Mouse (Mus musculus): ENCODE results near the gene Cbx6.
A peak's percentile ranks its signal among the peaks of the same experiment; 100 is the strongest.

Gene Cbx6

DNA sequence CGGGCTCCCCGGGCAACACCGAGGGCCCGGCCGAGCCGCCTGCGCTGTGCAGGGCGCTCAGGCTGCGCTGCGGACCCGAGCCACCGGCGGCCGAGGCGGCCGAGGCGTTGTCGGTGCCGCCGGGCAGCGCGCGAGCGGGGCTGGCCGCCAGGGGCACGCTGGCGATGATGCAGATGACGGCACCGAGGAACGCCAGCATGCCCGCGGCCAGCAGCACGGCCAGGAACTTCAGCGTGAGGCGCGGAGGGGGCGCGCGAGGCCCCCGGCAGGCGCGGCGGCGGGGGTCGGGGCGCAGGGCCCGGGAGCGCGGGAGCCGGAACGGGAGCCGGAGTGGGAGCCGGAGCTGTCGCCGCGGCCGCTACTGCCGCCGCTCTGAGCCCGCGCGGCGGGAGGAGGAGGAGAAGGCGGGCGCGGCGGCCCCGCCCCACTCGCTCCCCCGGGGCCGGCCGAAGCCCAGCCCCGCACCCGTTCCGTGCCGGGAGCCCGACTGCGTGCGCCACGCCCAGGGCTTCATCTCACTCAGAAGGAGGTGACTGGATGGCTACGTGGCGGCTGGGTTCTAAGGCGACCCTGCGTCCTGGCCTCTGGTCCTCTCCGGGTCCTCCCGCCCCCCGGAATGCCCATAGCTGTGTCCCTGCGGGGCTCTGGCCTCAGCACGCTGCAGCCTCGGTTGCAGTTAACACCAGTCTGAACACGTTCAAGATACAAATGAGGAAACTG, 30.0 kb downstream of the Cbx6 start, which contains the start of gene Nptxr:
Gene Nptxr, minus strand, starts transcription at position 415 of the 720 bp plus-strand sequence.
- no peak for DNase-seq (ENCODE audit: extremely low spot score, low read depth, low spot score)

- no peak for DNase-seq (ENCODE audit: extremely low spot score, low read depth, low spot score)
Observed at GRCm38 (mm10) chr15:79803533-79804351, 30.7 kb downstream of the Cbx6 start.

DNA sequence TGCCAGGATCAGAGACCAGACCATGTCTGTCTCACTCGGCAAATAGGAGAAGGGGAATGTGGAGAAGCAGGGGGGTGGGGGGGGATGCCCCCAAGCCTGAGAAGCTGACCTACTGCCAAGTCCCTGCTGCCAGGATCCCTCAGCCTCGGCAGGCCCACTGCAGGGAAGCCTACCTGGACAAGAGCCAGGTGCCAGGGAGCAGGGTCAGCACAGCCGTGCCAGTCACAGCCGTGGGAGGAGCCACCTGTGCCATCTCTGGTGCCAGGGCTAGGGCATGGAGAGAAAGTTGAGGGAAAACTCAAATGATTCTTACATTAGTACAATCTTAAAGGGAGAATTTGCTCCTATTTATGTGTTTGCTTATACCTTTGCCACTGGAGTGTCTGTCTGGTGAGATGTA, 32.2 kb downstream of the Cbx6 start:
- no peak for DNase-seq (ENCODE audit: extremely low spot score, low read depth, low spot score)

- DNase-seq (ENCODE audit: extremely low spot score, low read depth, low spot score), result no peak
Observed at GRCm38 (mm10) chr15:79801646-79802045, 32.8 kb downstream of the Cbx6 start.

GRCm38 (mm10) chr15:79800701-79801100, 33.8 kb downstream of the Cbx6 start:
- DNase-seq (ENCODE audit: extremely low spot score, low read depth, low spot score), result no peak

DNA sequence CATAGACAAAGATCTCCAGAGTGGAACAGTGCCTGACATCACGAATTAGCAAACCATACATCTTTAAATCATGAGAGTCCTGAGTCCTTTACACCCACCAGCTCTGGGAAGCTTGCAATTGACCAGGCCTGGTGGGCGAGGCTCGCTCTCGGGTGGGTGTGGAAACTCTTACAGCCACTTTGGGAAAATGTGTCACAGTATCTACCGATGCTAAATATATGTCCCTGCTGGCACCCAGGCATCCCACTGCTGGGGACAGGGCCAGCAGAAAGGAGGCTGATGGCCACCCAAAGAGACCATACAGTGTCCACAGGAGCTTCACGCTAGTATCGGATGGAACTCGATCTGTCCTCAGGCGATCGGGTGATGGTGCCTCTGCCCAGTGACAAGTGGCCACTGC, 35.9 kb downstream of the Cbx6 start:
- DNase-seq (ENCODE audit: extremely low spot score, low read depth, low spot score), result no peak

DNA sequence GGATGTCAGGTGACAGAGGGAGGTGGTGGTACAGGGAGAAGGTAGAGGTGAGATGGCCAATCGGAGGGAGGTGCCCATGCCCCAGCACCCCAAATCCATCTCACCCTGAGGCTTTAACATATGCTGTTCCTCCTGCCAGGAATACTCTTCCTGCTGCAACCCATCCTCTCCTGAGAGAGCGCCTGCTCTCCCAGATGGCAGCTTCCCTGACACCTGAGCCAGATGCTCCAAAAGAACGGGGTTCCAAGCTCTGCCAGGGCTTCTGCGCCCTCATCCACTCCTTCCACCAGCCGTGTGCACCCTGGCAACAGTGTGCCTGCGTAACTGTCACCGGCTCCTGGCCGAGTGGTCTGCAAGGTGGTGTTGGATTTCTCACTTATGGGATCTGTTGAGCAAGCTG, 36.8 kb downstream of the Cbx6 start:
- DNase-seq (ENCODE audit: extremely low spot score, low read depth, low spot score), result no peak

DNA sequence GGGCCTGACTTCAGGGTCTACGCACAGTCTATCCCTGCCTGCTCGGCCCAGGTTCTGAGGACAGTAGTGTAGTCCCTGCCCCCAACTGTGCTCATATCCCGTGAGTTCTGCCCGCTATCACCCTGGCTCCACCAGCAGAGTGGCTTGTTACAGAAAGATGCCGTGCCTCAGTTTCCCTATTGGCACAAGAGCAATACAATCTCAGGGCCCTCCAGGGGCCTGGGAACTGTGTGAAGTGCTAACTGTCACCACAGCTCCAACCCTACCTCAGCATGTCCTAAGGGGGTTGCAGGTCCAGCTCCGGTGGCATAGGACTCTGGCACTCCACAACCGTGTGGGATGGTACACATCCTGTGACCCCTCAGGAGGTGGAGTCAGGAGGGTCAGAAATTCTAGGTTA, 37.4 kb downstream of the Cbx6 start:
- DNase-seq (ENCODE audit: extremely low spot score, low read depth, low spot score), result no peak

DNA sequence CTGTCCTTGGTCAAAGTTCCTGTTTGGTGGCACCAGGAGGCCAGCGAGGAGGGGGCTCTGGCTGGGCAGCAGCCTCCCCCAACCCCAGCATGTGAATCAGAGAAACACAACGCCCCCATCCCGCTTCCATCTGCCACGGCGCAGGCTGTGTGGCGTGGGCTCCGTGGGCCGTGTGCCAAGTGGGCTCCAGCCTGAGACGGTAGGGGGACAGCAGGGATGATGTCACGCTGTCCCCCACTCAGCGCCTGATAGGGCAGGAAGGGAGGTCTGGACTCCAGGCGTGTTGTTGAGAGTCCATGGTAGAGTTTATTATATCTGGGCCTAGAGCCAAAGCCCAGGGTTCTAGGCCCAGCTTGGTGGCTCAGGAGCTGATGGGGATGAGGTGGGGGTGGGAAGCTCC, 38.2 kb downstream of the Cbx6 start:
- no peak for DNase-seq (ENCODE audit: extremely low spot score, low read depth, low spot score)

- DNase-seq (ENCODE audit: extremely low spot score, low read depth, low spot score), result no peak
Observed at GRCm38 (mm10) chr15:79794173-79794572, 40.3 kb downstream of the Cbx6 start.

DNA sequence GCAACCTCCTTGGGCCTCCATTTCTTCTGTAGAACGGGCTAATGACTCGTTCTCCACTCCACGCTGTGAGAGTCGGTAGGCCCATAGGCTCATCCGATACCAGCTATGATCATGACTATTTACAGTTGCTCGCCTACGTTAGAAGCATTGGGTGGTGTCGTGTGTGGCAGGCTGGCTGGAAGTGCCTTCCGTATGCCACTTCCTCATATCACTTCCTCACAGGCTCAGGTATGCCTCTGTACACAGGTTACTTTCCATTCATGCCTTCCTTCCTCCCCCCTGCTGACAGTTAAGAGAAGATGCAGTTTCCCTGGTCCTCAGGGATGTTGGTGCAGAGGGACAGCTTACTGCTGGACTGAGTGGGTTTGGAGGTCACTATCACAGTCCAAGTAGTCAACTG, 41.4 kb downstream of the Cbx6 start:
- no peak for DNase-seq (ENCODE audit: extremely low spot score, low read depth, low spot score)

DNA sequence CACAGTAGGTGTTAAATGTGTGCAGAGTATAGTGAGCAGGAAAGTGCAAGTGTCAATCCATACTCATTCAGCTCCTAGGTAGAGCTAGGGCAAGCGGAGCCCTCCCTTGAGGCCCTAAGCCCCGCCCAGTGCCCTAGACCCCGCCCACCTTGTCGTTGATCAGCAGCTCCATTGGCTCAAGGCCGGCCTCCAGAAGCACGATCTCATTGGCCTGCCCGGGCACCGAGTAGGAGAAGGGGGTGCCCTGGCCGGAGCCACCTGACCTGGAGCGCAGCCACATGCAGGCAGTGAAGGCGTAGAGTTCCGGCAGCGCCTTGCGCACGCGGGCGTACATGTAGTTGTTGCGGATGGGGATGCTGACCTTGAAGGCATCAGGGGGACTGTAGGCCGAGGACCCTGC, 42.0 kb downstream of the Cbx6 start:
- DNase-seq (ENCODE audit: extremely low spot score, low read depth, low spot score), result no peak

DNA sequence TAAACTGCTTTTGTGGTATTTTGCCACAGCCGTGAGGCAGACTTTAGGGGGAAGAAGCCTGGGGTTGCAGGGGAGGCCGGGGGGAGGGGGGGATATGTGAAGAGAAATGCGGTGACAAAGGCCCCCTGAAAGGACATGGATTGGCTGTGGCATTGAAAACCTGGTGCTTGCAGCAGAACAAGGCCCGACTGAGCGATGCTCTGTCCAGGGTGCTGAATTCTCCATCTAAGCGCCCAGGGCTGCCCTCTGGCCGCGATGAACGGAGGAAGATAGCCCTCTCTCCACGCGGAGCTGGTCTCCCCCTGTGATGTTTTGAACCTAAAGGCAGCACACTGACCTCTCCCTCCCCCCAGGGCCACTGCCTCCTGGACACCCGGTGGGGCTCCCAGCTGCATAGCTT, 43.0 kb downstream of the Cbx6 start:
- DNase-seq (ENCODE audit: extremely low spot score, low read depth, low spot score), result peak; percentile 60

DNA sequence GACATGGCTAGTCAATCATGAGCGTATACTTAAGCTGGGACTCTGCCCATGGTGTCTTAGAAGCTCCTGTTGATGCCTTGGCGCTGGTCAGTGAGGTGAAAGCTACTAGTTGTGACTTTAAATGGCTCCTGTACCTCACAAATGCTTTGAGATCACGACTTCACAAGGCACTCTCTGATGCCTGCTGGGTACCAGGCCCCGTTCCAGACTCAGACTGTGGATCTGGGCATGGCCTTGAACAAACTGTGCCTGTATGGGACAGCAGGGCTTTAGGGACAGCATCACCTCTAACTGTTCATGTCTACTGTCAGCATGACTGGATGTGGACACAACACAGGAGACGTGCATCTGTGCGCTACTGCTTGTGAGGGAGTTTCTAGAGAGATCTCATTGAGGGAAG, 43.6 kb downstream of the Cbx6 start:
- DNase-seq (ENCODE audit: extremely low spot score, low read depth, low spot score), result no peak

DNA sequence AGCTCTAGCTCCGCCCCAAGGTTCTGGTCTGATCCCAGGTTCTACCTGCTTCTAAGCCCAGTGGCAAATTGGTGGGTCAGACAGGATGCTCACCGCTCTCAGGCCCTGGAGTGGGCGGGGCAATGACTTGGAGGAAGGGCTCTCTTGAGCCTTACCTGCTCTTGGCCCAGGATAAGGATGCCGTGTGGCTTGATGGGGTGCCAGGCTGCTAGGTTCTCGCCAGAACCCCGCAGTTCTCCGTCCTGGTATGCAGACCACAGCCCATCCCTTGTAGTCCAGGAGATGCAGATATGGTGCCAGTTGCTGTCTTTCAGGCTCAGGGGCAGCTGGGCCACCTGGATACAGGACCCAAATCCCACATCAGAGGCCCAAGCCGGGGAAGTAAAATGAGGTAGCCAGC, 44.4 kb downstream of the Cbx6 start:
- DNase-seq (ENCODE audit: extremely low spot score, low read depth, low spot score), result no peak

GRCm38 (mm10) chr15:79787815-79788214, 46.7 kb downstream of the Cbx6 start:
- DNase-seq (ENCODE audit: extremely low spot score, low read depth, low spot score), result no peak

GRCm38 (mm10) chr15:79785056-79785455, 49.4 kb downstream of the Cbx6 start:
- DNase-seq (ENCODE audit: extremely low spot score, low read depth, low spot score), result no peak

DNA sequence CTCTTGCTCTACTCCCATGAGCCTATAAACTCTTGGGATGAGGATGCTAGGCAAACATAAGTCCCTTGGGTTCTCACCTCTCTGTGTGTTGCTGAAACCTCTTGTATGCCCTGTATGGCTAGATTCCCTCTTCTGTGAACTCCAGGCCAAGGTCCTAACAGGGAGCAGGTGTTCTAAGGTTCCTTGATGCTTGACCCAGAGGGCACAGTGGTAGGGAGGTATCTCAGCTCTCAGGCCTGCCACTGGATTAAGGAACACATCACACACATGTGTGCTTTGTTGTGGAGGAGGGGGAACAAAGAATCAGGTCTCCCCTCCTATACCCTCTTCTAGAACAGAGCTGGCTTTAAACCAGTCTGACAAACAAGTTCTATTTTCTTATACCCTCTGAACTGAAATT, 56.7 kb downstream of the Cbx6 start, which contains the start of gene Dnal4:
Gene Dnal4, minus strand, starts transcription at position 101 of the 400 bp plus-strand sequence.
- DNase-seq (ENCODE audit: extremely low spot score, low read depth, low spot score), result no peak

DNA sequence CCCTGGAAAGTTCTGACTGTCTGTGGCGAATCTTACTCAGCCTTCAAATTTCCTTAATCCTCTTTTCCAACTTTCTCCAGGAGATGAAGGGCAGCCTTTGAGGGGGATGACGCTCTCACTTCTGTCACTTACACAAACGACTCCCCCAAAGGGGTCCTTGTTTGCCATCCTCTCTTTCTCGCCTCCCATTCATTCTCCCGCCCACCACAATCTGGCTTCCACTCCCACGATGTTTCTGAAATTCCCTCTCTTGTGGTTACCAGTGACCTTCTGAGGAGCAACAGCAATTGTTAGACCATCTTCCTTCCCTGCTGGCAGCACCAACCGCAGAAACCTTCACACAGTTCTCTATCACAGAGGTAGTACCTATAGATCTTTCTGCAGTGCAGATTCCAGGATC, 58.8 kb downstream of the Cbx6 start:
- DNase-seq (ENCODE audit: extremely low spot score, low read depth, low spot score), result no peak

- peak; percentile 95 for DNase-seq (ENCODE audit: extremely low spot score, low read depth, low spot score)
Observed at GRCm38 (mm10) chr15:79774117-79775027, 60.1 kb downstream of the Cbx6 start.

Measured in hindlimb bud, embryonic 11.5 days (tissue).